Mouse (Mus musculus): ENCODE results near the gene 0610009B22Rik. TPM values are rescaled to one million over a fixed set of nuclear protein-coding genes. Genes with fewer than 3 reads are reported as not detected.

0610009B22Rik gene
- polyA plus RNA-seq, 1 experiment from 2014 or later, result 102 TPM

DNA sequence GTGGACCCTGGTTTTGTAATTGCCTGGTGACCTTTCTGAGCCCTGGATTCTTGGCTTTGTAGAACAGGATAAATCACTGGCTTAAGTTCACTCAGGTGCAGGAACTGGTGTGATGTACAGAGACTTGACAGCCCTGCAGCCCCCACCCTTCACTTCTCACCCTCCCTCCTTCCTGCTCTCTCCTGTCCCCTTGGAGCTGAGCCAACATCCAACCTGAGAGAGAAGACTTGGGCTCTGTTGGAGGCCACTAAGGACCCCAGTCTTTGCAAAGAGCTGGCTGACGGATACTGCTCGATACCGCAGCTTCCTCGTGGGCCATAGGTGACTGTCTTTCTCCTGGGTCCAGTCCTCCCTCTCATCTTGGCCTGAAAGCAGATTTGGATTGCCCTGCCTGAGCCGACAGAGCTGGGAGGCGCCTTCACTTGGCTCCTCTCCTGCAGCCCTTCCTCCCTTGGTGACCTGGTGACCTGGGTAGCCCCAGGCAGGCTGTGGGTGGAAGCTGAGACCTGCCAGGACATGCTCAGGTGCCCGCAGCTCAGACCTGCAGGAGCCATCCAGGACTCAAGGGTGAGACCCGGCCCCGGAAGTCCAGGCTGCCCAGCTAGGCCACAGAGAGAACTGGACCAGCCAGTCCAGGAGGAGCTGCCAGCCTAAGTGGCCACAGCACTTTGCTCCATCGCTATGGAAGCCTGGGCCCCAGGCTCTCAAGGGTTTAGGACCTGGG lies 31.7 kb downstream of the 0610009B22Rik start:
- Histone ChIP-seq H3K27ac (replicated peaks) (no peak overlapping the region), H3K9me3 (no peaks in the 10 kb centered on the region), H3K36me3 (no peaks in the 10 kb centered on the region), H3K4me1 (no peaks in the 10 kb centered on the region), H3K9ac (replicated peaks) (no peak overlapping the region), H3K27me3 (no peaks in the 10 kb centered on the region), H3K4me3 (no peak overlapping the region), H3K4me2 (replicated peaks) (no peak overlapping the region)
- no peak for ATAC-seq (replicated peaks)
- 82% methylated on average over 10 of the region's 10 CpGs for WGBS

DNA sequence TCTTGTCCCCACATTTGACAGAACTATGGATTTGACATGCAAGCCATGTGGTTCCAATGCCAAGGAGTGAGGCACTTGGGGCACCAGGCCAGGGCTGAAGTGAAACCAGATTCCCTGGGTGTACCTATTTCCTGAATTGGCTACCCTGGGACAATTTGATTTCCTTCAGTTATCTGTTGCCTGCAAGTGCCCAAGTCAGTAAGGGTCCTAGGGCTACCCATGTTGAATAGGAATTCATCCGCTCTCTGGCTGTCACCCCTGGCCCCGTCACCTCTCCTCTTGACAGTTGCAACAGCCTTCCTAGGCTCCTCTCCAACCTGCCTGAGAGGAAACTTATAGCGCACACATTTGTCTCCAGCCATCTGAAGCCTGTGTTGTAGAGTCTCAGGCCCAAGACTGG lies 33.8 kb downstream of the 0610009B22Rik start:
- ATAC-seq (replicated peaks), result no peak
- WGBS, result 90% methylated on average over 3 of the region's 3 CpGs

DNA sequence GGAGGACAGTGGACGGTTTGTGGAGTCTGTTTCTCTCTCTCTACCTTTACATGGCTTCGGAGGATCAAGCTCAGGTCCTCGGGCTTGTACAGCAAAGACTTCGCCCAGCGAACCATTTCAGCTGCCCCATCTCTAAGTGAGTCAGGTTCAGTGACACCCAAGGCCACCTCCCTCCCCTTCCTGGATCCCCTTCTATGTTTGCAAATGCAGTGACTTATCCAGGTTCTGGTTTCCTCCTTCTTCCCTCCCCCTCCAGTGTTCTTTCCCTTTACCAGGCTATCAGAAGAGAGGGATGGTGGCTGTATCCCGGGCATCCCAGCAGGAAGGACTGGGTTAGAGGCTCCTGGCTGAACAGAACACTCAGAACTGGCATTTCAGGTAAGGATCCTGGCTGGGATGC lies 34.9 kb downstream of the 0610009B22Rik start:
- H3K9me3 ChIP-seq, result no peaks in the 10 kb centered on the region
- peaks cover 19% of the 10 kb centered on the region for H3K4me1 ChIP-seq
- WGBS, result 91% methylated on average over 6 of the region's 6 CpGs
- no peak overlapping the region for H3K9ac ChIP-seq (replicated peaks)
- H3K4me2 ChIP-seq (replicated peaks), result no peak overlapping the region
- ATAC-seq (replicated peaks), result no peak
- H3K27ac ChIP-seq (replicated peaks), result no peak overlapping the region
- H3K4me3 ChIP-seq, result no peak overlapping the region
- H3K36me3 ChIP-seq, result no peaks in the 10 kb centered on the region
- peaks cover 21% of the 10 kb centered on the region for H3K27me3 ChIP-seq

More for the DNA sequence above, 33.8 kb downstream of the 0610009B22Rik start:
- no peaks in the 10 kb centered on the region for H3K9me3 ChIP-seq
- no peak overlapping the region for H3K27ac ChIP-seq (replicated peaks)
- H3K27me3 ChIP-seq, result peaks cover 11% of the 10 kb centered on the region
- peaks cover 14% of the 10 kb centered on the region for H3K4me1 ChIP-seq
- no peak overlapping the region for H3K4me2 ChIP-seq (replicated peaks)
- H3K36me3 ChIP-seq, result no peaks in the 10 kb centered on the region
- H3K9ac ChIP-seq (replicated peaks), result no peak overlapping the region
- no peak overlapping the region for H3K4me3 ChIP-seq

- H3K36me3 ChIP-seq, result no peaks in the 10 kb centered on the region
- H3K4me1 ChIP-seq, result peaks cover 24% of the 10 kb centered on the region
- no peaks in the 10 kb centered on the region for H3K9me3 ChIP-seq
- H3K4me2 ChIP-seq (replicated peaks), result no peak overlapping the region
- H3K27me3 ChIP-seq, result peaks cover 21% of the 10 kb centered on the region
- H3K9ac ChIP-seq (replicated peaks), result no peak overlapping the region
- WGBS, result 90% methylated on average over 4 of the region's 4 CpGs
- H3K4me3 ChIP-seq, result no peak overlapping the region
- H3K27ac ChIP-seq (replicated peaks), result no peak overlapping the region
- no peak for ATAC-seq (replicated peaks)
Measured at GRCm38 (mm10) chr11:51652889-51653418, 35.7 kb downstream of the 0610009B22Rik start.

DNA sequence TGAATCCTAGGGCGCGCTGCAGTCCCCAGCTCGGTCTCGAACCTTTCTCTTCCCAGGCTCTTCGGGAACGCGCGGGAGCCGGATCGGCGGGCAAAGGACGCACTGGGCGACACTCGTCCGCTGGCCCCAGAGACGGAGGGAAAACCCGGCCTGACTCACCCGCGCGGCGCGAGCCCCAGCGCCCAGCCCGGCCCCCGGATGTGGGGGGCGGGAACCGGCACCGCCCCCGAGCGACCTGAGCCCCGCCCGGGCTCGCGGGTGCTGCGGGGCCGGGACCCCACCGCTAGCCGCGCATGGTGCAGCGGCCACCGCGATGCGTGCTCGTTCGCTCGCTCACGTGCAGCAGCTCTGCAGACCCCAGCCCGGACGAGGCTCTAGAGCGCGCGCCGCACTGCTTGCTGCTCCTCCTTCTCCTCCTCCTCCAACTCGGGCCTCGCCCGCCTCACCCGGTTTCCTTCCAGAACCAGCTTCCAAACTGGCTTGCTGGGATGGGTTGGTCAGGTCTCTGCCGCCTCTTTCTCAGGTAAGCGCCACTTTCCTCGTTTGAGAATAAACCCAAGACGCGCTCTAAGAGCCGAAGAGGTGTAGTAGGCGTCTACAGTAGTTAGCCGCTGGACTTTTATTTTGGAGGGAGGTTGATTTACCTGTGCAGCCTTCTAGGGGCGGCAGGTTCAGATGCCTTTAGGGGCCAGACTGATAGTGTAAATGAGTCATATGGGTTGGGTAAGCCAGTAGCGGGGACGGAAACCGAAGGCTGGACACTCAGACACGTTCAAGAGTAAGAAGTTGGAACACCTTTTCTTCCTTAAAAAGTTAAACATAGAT lies 37.8 kb downstream of the 0610009B22Rik start, which contains the start of the genes N4bp3 and D930048N14Rik:
Gene N4bp3 (minus strand): TSS at position 152 of the 825 bp plus-strand sequence.
Gene D930048N14Rik (plus strand): TSS at position 264 of the 825 bp plus-strand sequence.
- 1% methylated on average over 69 of the region's 70 CpGs for WGBS
- H3K4me2 ChIP-seq (replicated peaks), result peak within 1 kb of the TSS; percentile 96
- H3K4me1 ChIP-seq, result peaks cover 24% of the 10 kb centered on the region
- H3K4me3 ChIP-seq, result peak within 1 kb of the TSS; percentile 77
- peak; percentile 77 for ATAC-seq (replicated peaks)
- peak within 1 kb of the TSS; percentile 67 for H3K9ac ChIP-seq (replicated peaks)
- peaks cover 21% of the 10 kb centered on the region for H3K27me3 ChIP-seq
- H3K36me3 ChIP-seq, result no peaks in the 10 kb centered on the region
- no peak within 1 kb of the TSS for H3K27ac ChIP-seq (replicated peaks)
- H3K9me3 ChIP-seq, result no peaks in the 10 kb centered on the region

- Histone ChIP-seq H3K36me3 (no peaks in the 10 kb centered on the region), H3K27ac (replicated peaks) (no peak overlapping the region), H3K9ac (replicated peaks) (peak overlapping the region; percentile 67), H3K4me3 (peak overlapping the region; percentile 77), H3K4me2 (replicated peaks) (peak overlapping the region; percentile 96), H3K4me1 (peaks cover 24% of the 10 kb centered on the region), H3K27me3 (peaks cover 21% of the 10 kb centered on the region), H3K9me3 (no peaks in the 10 kb centered on the region)
- WGBS, result under 1% methylated on average over 30 of the region's 30 CpGs
- peak; percentile 16; the same call in 1 of the 2 replicates for ATAC-seq (replicated peaks)
Measured at GRCm38 (mm10) chr11:51650261-51650660, 38.4 kb downstream of the 0610009B22Rik start.

- Histone ChIP-seq H3K4me3 (peak overlapping the region; percentile 77), H3K27me3 (peaks cover 21% of the 10 kb centered on the region), H3K9me3 (no peaks in the 10 kb centered on the region), H3K4me2 (replicated peaks) (peak overlapping the region; percentile 96), H3K36me3 (no peaks in the 10 kb centered on the region), H3K4me1 (peaks cover 24% of the 10 kb centered on the region), H3K9ac (replicated peaks) (peak overlapping the region; percentile 67), H3K27ac (replicated peaks) (no peak overlapping the region)
- ATAC-seq (replicated peaks), result no peak
- 9% methylated on average over 7 of the region's 7 CpGs for WGBS
Measured at GRCm38 (mm10) chr11:51649889-51650199, 38.8 kb downstream of the 0610009B22Rik start.

GRCm38 (mm10) chr11:51649111-51649888 lies 39.4 kb downstream of the 0610009B22Rik start:
- H3K4me1 ChIP-seq, result peaks cover 24% of the 10 kb centered on the region
- WGBS, result 37% methylated on average over 11 of the region's 11 CpGs
- H3K9ac ChIP-seq (replicated peaks), result no peak overlapping the region
- ATAC-seq (replicated peaks), result no peak
- H3K4me2 ChIP-seq (replicated peaks), result peak overlapping the region; percentile 96
- H3K27ac ChIP-seq (replicated peaks), result 0 out of 2 replicates have a peak overlapping the region, but pooled peaks have one; percentile 15
- H3K4me3 ChIP-seq, result peak overlapping the region; percentile 77
- H3K9me3 ChIP-seq, result no peaks in the 10 kb centered on the region
- no peaks in the 10 kb centered on the region for H3K36me3 ChIP-seq
- H3K27me3 ChIP-seq, result peaks cover 21% of the 10 kb centered on the region

GRCm38 (mm10) chr11:51648566-51648965 lies 40.1 kb downstream of the 0610009B22Rik start:
- Histone ChIP-seq H3K4me1 (peaks cover 24% of the 10 kb centered on the region), H3K9me3 (no peaks in the 10 kb centered on the region), H3K36me3 (no peaks in the 10 kb centered on the region), H3K27ac (replicated peaks) (no peak overlapping the region), H3K27me3 (peaks cover 21% of the 10 kb centered on the region), H3K4me3 (no peak overlapping the region), H3K9ac (replicated peaks) (no peak overlapping the region), H3K4me2 (replicated peaks) (no peak overlapping the region)
- no peak for ATAC-seq (replicated peaks)
- 16% methylated on average over 3 of the region's 3 CpGs for WGBS

- no peak overlapping the region for H3K9ac ChIP-seq (replicated peaks)
- no peak overlapping the region for H3K4me3 ChIP-seq
- H3K4me2 ChIP-seq (replicated peaks), result no peak overlapping the region
- H3K4me1 ChIP-seq, result peaks cover 24% of the 10 kb centered on the region
- H3K36me3 ChIP-seq, result no peaks in the 10 kb centered on the region
- peak overlapping the region; percentile 39; the same call in 1 of the 2 replicates for H3K27ac ChIP-seq (replicated peaks)
- ATAC-seq (replicated peaks), result no peak
- no peaks in the 10 kb centered on the region for H3K9me3 ChIP-seq
- WGBS, result 82% methylated on average over 15 of the region's 15 CpGs
- H3K27me3 ChIP-seq, result peaks cover 21% of the 10 kb centered on the region
Measured at GRCm38 (mm10) chr11:51646751-51647667, 41.7 kb downstream of the 0610009B22Rik start.

DNA sequence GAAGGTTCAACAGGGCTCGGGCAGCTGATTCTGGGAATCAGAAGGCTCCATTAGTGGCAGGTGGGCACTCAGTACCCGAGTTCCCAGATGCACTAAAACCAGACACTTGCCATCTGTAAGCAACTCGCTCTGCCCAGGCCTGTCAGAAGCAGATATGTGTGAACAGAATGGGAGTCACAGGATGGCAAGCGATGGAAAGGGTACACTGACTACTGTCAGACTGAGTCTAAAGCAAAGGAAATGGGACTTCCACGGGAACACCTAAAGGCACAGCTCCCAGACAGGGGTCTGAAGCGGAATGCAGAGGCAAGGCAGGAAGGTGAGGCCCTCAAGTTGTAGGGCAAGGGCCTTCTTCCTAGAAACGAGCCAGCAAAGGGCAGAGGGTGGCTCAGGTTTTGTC lies 42.4 kb downstream of the 0610009B22Rik start:
- Histone ChIP-seq H3K4me2 (replicated peaks) (no peak overlapping the region), H3K27ac (replicated peaks) (no peak overlapping the region), H3K4me1 (peaks cover 24% of the 10 kb centered on the region), H3K36me3 (no peaks in the 10 kb centered on the region), H3K9me3 (no peaks in the 10 kb centered on the region), H3K27me3 (peaks cover 20% of the 10 kb centered on the region), H3K4me3 (no peak overlapping the region), H3K9ac (replicated peaks) (no peak overlapping the region)
- ATAC-seq (replicated peaks), result no peak
- WGBS, result 87% methylated on average over 7 of the region's 7 CpGs

Measured in forebrain, embryonic 15.5 days (tissue).